Mouse (Mus musculus) thymus, postnatal 14 days (tissue): ENCODE measurements at regions not wholly inside any gene's neighbourhood (a gene's known extent, or its start where the extent isn't known, plus 50 kb on each side); places are given as distances from the start of the nearest gene placed in this dataset.
A peak's percentile ranks its signal among the peaks of the same experiment; 100 is the strongest.

Source experiments
- DNase-seq: peaks from one replicate; pipeline ENCODE4 v3.0.0; 2021

DNA sequence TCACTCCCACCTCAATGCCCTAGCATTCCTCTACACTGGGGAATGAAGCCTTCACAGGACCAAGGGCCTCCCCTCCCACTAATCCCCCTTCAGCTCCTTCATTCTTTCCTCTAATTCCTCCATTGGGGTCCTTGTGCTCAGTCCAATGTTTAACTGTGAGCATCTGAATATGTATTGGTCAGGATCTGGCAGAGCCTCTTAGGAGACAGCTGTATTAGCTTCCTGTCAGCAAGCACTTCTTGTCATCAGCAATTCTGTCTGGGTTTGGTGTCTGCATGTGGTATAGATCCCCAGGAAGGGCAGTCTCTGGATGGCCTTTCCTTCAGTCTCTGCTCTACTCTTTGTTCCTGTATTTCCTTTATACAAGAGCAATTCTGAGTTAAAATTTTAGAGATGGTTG, 426.8 kb upstream of the 2610001J05Rik start:
- DNase-seq = no peak

DNA sequence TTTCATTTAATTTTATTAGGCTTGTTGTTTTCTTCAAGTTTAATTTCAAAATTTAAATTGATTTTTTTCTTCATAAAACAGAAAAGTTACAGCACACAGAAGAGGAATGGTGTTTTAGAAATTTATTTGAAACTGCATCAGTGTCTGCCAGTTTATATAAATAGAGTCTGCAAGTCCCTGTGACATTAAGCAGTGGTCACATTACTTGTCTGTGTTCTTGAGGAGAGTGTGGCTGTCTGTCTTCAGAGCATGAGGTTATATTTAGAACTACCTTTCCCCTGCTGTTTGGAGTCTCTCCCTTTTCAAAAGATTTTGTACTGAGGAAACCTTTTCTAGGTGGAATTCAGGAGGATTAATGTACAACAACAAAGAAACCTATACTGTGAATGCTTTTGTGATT, 426.1 kb upstream of the 2610001J05Rik start:
- no peak for DNase-seq

DNA sequence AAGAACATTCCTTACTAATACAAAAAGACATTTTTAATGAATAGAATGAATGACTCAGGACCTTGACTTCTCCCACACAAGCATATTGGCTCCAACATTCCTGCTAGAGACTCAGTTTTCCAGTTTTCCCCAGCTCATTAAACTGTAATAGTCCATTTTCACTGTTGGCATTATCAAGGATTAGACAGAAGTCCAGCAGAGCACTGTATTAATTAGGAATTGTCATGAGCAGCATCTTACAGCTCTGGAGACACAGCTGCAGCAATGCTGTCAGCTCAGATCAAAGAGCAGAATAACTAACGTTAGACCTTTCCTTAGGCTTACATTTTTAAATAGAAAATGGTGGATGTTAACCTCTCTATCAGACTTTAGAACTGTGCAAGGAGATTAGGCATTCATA, 419.5 kb upstream of the 2610001J05Rik start:
- DNase-seq = no peak

DNA sequence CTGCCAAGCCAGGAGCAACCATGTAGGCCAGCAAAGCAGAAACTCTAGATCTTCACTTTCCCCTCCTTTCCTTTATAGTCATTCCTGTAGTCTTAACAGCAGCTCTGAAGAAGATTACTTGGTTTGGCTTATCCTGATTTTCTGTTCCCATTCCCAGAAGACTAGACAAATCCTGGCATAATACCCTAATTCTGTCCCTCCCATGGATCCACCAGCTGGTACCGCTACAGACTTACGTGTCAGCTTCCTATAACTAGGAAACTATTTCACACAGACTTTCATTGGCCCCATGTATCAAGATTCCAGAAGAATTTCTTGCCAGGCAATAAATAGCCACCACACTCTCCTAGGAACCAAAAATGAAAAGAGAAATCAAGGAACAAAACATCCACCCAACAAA, 410.2 kb upstream of the 2610001J05Rik start:
- no peak for DNase-seq

DNA sequence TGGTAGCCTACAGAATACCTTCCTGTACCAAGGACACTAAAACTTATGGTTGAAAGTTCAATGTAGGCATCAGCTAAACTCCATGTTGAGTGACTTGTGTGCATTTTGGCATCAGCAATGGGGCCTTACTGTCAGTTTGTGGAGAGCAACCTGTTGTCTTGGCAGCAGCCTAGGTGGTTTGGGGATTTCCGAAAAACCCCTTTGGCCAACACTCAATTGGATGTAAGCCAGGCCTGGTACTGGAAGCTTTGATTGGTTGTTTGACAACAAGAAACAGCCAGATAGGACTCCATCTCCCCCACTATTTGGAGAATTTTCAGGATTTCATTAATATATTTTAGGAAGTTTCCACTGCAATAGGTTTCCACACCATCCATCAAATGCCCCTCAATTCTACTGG, 390.6 kb upstream of the 2610001J05Rik start:
- DNase-seq = no peak

DNA sequence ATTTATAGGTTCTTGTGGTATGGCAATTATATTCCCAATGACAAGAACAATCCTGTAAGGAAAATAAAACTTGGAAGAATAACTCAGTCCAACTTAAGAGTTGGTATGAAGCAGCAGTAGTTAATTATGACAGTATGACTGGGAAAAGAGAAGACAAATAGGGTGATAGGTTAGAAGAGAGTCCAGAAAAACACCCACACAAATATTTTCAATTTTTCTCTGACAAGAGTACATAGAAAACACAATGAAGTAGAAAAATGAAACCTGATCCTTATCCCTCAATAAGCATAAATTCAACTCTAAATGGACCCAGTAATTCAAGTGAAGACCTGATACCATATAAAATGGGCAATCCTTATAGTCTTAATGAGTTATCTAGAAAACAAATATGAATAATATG, 369.0 kb upstream of the 2610001J05Rik start:
- no peak for DNase-seq

DNA sequence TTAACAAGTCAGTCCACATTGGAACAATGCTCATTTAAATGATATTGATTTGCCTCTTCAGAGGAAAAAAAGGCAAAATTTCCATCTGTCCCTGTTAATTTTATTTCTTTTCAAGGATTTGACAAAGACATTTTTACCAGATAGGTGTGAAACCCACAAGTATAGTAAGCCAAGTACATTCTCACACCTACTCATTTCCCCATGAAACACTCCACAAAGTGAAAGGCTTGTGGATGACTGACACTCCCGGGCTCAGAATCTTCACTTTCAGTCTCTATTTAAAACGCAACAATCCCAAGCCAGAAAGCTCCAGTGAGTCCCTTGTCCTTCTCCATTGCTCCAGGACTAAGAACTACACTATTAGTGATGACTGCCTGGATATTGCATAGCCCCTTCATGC, 367.8 kb upstream of the 2610001J05Rik start:
- no peak for DNase-seq

DNA sequence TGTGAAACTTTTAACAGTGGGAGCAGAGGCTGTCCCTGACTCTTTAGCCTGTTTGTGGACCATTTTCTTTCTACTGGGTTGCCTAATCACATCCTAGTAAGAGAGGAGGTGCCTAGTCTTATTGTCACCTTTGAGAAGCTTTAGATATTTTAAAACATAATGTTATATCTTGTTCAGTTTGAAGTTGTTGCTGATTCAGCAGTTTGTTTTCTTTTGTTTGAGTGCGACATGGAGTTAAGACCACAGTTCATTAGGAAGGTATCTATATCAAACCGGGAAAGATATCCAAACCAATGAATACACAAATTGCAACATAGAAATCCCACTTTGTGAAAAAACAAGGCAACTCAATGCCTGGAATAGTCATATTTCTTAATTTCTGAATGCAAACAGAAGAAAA, 359.5 kb upstream of the 2610001J05Rik start:
- DNase-seq = no peak

DNA sequence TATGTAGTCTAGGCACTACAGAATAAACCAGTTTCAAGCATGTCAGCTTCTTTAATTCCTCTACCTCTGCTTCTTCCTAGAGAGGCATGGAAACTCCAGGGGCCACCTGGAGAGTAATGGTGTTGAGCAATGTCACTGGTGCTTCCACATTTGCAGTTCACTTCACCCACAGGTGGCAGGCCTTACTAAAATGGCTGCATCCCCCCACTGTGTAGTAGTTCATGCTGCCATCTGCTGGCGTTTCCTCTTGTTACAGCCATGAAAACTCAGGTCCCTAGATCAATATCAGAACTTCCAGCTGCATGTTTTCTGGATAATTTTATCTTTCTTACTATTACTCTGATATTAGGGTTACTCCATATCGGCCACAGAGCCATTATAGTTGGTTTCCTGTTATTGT, 336.2 kb upstream of the 2610001J05Rik start:
- DNase-seq = peak; percentile 6

DNA sequence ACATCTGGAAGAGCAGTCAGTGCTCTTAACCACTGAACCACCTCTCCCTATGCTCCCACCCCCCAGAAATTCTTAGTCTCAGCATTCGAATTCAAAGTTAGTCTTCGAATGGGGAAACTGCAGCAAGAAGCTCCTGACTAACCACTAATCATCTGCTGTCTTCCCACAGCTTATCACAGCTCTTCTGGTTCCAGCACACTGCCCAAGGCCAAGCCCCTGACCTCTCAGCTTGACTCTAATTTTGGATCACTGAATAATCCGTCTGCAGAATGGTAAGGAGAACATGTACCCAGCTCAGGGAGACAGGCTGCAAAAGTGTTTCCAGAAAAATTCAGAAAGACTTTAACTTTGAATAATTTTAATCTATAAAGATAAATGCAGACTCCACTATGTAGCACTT, 325.8 kb upstream of the 2610001J05Rik start:
- DNase-seq = no peak

DNA sequence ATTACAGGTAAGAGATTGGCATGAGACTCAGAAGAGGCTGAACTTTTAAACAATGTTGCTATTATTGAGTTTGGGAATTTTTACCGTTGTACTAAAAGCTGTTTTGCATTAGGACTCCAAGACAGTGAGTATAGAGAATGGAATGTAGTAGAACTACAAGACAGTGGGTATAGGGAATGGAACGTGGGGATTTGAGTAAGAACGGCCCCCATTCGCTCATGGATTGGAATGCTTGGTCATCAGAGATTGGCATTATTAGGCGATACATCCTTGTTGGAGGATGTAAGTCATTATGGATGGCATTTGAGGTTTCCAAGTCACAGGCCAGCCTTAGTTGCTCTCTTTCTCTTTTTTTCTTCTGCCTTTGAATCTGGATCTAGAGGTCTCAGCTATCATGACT, 324.0 kb upstream of the 2610001J05Rik start:
- no peak for DNase-seq

DNA sequence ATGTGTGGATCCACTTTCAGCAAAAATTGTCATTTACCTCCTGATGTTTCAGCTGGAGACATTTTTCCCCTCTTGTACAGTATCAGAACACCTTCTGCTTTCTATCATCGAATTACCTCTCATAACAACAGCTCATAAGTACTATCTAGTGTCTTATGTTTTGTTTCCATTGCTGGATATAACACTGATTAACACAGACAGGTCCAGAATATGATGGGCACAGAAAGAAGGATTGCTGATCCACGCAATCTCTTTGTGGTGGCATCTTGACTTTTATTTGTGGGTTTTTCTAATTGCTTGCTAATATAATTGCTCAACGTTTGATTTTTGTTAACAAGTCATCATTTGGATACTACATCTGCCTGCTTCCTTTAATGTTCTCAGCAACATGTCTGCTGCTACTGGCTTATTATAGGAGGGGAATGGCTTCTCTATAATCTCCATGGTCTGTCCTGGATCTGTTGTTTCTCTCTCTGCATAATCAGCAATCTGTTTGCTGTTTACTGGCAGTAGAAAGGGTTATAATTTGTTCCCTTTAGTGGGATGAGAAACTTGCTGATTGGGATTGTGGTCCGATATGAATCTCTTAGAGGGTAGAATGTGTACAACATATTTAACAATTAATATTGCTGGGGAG, 320.2 kb upstream of the 2610001J05Rik start:
- DNase-seq = no peak

DNA sequence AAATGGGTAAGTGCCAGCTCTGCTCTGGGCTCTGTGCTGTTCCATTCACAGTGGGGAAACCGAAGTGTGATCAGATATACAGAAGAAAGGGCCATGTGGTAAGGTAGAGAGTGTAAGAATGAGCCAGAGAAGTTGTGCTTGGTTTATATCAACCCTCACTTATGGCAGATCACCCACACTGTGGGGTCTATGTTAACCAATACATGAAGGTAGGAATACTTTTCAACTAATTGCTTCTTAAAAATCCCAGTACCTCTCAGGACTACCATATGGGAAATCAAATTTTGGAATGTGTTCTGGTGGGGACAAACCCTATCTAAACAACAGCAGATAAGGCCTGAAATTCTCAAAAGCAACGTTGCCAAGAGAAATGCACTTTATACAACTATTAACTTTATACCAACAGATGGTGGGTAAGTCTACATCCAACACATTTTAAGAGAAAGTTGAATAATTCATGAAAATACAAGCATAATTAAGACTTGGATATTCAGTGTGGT, 314.7 kb upstream of the 2610001J05Rik start:
- no peak for DNase-seq

DNA sequence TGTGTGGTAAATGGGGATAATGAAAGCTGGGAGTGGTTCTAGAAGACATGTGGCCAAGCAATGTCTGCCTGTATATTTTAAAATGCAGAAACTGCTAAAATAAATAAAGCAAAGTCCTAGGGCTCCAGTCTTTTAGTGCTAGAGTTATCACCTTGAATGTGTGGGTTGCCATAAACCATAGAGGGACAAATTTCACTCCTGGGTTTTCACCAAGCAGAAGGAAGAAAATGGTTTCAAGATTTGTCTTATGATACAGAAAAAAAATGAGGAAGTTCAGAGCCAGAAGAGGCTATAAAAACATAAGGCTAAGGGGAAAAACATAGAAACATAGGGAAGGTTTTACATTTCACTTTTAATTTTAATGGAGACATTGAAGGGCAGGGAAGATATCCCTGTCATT, 276.1 kb upstream of the 2610001J05Rik start:
- DNase-seq = no peak

DNA sequence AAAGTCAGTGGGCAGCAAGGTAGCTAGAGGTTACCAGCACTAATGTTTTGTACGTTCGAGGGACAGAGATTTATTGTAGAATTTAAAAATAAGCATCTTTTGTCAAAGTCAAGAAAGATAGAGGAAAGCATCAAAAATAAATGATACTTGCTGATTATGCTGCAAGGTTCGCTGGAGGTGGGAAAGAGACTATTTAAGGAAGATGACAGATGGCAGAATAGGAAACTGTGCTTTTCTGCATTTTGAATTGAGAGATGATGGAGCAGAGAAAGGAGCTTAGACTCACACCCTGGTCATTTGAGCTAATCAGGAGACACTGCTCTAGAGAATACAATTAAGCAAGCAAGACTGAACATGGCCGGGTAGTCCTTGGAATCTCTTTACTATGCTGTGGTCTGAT, 275.1 kb upstream of the 2610001J05Rik start:
- DNase-seq = no peak

DNA sequence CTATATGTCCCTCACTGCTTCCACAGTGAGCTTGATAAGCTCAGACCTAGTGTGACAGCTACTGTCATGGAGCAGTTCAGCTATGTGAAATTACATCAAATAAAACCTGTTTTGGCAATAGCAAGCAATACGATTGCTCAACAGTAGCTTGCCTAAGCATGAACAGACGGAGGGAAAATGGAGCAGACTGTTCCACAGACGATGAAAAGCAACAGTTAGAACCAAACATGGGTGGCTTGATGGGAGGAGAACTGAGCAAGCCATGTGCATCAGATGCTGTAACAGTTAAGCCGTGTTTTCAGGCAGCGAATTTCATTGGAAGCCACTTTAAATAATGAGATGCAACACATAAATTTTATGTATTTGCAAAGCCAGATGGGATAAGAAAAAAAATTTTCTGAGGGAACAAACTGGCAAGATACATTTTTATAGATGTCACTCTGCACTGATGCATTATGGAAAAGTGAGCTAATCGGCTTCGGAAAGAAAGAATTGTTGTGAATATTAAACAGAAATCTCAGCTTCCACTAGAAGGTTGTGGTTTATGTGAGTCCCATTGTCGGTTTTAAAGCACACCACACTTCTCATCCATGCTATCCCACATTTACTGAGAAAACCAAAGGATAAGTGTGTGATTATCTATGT, 270.9 kb upstream of the 2610001J05Rik start:
- no peak for DNase-seq

DNA sequence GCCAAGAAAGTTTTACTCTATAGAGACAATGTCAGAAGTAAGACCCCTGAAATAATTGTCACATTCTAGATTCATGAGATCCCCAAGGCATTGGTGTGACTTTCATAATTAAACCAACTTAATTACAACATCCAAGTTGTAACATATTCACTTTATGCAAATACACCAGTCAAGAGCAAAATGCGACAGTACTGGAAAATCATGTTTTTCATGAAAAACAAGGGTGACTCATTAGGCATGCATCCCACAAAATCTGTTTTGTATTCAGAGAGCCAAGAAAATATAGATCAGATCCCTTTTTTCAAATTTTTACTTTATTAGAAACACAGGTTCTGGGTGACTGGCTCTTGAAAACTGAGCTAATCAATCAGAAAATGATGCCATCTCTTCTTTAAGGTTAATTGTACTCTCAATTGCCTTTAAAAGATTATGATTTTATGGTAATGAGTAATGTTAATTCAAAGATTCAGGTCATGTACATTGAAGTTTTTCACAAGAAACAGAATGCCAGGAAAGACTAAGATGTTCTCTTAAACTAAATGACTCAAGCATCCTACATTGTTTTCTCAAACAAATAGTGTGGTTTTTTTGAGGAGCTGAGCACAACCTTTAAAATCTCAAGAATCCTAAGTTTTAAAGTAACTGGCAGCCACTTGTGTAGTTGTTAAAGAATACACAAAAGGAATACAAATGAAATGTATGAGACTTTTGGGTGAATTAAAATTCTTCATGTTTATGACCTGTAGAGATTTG, 259.2 kb upstream of the 2610001J05Rik start:
- DNase-seq = no peak

DNA sequence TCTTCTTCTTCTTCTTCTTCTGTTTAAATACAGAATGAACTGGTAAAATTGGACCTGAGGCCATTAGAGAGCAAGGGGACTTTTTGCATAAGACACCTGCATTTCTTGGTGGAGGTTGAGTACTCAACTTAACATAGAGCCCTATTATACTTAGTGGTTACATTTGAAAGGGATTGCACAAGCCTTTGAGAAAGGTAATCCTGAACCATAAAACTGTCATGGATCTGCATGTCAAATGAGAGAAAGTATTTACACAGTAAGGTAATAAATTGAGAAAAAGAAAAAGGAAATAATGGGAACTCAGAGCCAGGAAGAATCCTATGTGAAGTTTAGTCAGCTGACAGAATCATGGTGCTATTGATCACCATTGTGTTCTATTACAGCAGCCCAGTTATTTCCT, 258.1 kb upstream of the 2610001J05Rik start:
- DNase-seq = no peak

DNA sequence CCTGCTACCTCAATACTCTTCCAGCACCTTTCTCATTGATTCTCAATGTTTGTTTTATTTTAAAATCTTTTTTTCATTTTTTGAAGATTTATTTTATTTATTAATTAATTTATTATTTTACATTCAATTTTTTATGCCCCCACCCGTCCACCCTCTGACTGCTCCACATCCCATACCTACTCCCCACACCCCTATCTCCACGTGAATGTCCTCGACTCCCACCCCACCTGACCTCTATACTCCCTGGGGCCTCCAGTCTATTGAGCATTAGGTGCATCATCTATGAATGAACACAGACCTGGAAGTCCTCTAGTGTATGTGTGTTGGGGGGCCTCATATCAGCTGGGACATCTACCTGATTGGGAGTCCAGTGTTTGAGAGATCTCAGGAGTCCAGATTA, 251.0 kb upstream of the 2610001J05Rik start:
- DNase-seq = no peak

DNA sequence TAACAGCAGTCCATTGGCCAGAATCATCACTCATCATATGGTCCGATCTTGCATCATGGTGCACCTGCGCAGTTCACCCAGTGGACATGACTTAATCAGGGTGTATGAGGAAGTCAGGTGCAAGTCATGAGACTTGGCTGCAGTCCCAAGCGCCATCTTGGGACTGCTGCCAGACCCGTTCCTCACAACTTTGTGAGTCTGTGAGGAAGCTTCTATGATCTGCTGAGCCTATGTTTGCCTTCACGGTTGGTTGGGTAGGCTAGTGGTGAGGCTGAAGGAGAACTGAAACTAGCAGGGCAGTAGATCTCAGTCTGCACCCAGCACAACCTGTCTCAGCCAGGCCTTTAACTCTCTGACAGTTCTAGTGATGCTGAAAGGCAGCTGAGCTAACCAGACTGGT, 250.2 kb upstream of the 2610001J05Rik start:
- no peak for DNase-seq

DNA sequence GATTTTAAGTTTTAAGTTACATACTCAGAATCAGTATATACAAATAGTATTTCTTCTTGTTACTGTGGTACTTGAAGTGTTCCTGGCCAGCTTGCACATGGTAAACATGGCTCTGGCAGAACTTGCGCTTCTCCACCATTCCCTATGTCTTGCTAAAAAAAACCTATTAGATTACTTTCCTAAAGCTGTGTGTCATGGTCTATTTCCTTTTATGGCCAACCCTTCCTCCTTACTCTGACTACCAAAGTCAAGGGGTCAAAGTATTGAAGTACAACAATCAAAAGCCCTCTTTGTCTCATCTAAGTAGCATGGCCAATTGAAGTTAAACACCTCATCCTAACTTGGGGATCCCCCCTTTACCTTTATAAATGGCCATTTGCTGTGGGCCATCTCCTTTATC, 223.6 kb upstream of the 2610001J05Rik start:
- DNase-seq = no peak

DNA sequence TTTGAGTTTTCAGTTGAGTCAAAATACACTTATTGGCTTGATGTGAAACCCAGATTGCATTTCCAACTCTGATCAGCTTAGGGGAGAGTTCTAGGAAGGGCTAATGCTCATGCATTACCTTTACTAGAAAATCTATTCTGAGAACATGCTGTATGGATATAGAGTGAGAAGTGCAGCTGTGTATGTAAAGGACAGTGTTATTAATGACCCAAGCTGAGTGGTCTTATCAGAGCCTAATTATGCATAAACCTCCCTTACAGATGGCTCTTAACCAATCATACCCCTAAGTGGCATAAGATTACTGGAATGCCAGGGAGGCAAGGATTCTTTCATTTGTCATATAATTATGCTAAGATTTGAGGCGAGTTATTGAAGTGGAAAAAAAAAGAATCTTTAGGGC, 210.6 kb upstream of the 2610001J05Rik start:
- DNase-seq = no peak

DNA sequence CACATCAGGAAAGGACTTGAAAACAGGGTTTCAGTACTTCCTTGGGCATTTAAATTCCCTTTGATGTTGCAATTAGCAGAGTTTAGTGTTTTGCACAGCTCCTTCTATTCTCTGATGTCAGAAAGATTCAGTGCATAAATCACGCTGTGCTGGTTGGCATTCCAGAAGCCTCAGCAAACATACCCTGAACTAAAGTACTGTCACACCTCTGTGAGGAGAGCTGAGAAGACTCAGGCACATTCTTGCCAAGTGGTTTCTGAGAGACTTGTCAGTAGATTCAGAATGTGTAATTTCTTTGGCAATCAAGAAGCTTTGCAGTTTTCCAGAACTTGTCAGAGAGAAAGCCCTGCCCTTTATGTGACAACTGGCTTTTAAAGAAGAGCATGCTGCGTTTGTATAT, 192.4 kb upstream of the 2610001J05Rik start:
- DNase-seq = no peak

DNA sequence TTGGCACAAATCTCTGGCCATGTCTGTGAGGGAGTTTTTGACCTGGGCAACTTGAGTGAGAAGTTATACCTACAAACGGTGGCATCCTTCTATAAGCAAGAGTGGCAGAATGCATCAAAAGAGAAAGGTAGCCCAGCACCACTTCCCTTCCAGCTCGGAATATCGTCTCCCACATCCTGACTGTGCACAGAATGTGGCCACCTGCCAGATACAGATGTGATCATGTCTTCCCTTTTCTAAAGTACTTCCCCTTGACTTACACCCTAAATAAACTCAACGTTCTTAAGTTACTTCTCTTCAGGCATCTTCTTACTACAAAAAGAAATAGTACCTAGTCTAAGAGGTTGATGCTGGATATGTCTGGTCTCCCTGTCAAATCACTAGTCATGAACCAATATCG, 175.2 kb upstream of the 2610001J05Rik start:
- no peak for DNase-seq
